Mouse (Mus musculus) neural tube, embryonic 12.5 days (tissue): ENCODE measurements around the gene Slit3. TPM values are rescaled to one million over a fixed set of nuclear protein-coding genes. Genes with fewer than 3 reads are reported as not detected.

Source experiments
- ATAC-seq: fragments of 200-750 bp; cut with Nextera tagmentation; 2 replicates; pipeline ENCODE4 v1.8.0; 2017; ENCODE audit warnings: low read depth, mild to moderate bottlenecking, moderate TSS enrichment, moderate library complexity; ENCODE audit not compliant: low FRiP score
- H3K27ac ChIP-seq: fragments of 300-500 bp; sonication (generic); 2 replicates; pipeline ENCODE4 v1.5.1; 2016
- H3K27me3 ChIP-seq: fragments of 300-500 bp; sonication (generic); replicated peaks from 2 replicates; pipeline ENCODE4 v1.6.1; 2016; ENCODE audit warnings: mild to moderate bottlenecking
- H3K36me3 ChIP-seq: fragments of 300-500 bp; sonication (generic); 2 replicates; pipeline ENCODE4 v1.6.1; 2016; ENCODE audit warnings: mild to moderate bottlenecking
- H3K4me1 ChIP-seq: fragments of 300-500 bp; sonication (generic); 2 replicates; pipeline ENCODE4 v1.6.1; 2016
- H3K4me2 ChIP-seq: fragments of 300-500 bp; sonication (generic); replicated peaks from 2 replicates; pipeline ENCODE4 v1.6.1; 2016; ENCODE audit warnings: mild to moderate bottlenecking
- H3K4me3 ChIP-seq: fragments of 300-500 bp; sonication (generic); 2 replicates; pipeline ENCODE4 v1.5.1; 2016
- H3K9ac ChIP-seq: fragments of 300-500 bp; sonication (generic); 2 replicates; pipeline ENCODE4 v1.6.1; 2016; ENCODE audit warnings: mild to moderate bottlenecking
- H3K9me3 ChIP-seq: fragments of 300-500 bp; sonication (generic); 2 replicates; pipeline ENCODE4 v1.6.1; 2016; ENCODE audit warnings: mild to moderate bottlenecking
- WGBS: fragments of 180-500 bp; shearing (Covaris S2); methylation state at CpG from one replicate; pipeline ENCODE4 v1.1.7; 2016; 5-methylcytosine and 5-hydroxymethylcytosine counted together
- polyA plus RNA-seq: library from polyadenylated mRNA; unstranded; fragments of >200 nt; fragmentation: Nextera tagmentation; extraction: Ambion mirVana; gene quantifications from 2 replicates; pipeline ENCODE4 v1.2.1, GENCODE M21; 2016

The Slit3 gene
- polyA plus RNA-seq, 1 experiment from 2014 or later = 65.0 TPM

DNA sequence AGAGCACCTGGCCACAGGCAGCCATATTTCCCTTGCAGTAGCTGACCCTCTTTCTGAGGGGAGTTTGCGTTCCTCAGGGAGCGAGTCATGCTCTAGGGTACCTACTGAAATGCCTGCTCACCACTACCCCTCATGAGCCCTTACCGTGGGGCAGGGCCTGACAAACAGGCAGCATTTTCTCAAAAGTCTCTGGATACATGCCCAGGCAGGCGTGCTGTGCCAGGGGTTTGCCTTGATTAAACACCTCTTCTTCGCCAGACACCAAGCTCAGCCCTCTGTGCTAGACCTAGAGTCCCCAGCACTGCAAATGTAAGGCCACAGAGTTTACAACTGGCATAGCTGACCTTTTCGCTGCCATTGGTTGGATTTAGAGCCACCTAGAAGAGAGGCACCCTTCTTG, 345.7 kb downstream of the Slit3 start:
- H3K9ac ChIP-seq = no peak overlapping the region
- H3K9me3 ChIP-seq = no peaks in the 10 kb centered on the region
- WGBS = 95% methylated on average over 6 of the region's 6 CpGs
- H3K4me2 ChIP-seq = no peak overlapping the region
- H3K4me1 ChIP-seq = peaks cover 15% of the 10 kb centered on the region
- no peaks in the 10 kb centered on the region for H3K36me3 ChIP-seq
- no peak overlapping the region for H3K4me3 ChIP-seq
- no peaks in the 10 kb centered on the region for H3K27me3 ChIP-seq
- ATAC-seq = no peak
- H3K27ac ChIP-seq = no peak overlapping the region

DNA sequence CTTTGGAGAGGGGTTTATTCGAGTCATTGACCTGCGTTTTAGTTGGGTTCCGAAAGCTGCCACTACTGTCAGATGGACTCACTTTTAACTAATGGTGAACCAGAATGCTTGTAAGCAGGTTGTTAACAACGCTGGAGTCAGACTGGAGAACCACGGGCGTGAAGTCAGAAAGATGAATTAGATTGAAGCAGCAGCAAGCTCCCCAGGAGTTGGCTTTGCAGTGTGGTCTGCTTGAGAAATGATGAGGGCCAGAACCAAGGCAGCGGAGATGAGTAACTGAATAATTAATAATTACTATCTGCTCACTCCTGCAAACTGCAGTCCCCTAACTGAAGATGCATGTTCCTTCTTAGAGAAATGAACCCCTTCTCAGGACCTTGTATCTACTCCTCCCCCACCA, 347.8 kb downstream of the Slit3 start:
- no peak overlapping the region for H3K9ac ChIP-seq
- H3K36me3 ChIP-seq = no peaks in the 10 kb centered on the region
- ATAC-seq = no peak
- H3K4me3 ChIP-seq = no peak overlapping the region
- H3K4me2 ChIP-seq = no peak overlapping the region
- H3K27me3 ChIP-seq = no peaks in the 10 kb centered on the region
- WGBS = 75% methylated on average over 7 of the region's 7 CpGs
- no peaks in the 10 kb centered on the region for H3K9me3 ChIP-seq
- peaks cover 15% of the 10 kb centered on the region for H3K4me1 ChIP-seq
- H3K27ac ChIP-seq = no peak overlapping the region

DNA sequence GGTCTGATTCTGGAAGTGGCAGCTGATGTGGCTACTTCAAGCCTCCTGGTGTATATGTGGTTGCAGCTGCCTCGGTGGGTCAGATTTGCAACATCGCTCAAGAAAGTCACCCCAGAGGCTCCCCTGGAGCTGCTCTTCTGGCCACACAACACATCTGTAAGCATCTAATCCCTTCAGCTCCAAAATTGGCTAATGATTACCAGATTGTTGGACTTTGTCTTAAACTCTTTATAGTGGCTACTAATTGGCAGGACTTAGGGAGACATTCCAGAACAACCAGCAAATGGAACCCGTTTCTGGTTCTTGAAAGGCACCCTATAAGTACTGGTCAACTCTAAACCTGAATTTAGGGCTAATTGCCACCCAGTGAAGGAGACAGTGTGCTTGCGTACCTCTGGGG, 348.9 kb downstream of the Slit3 start:
- no peaks in the 10 kb centered on the region for H3K27me3 ChIP-seq
- WGBS = 82% methylated on average over 4 of the region's 4 CpGs

DNA sequence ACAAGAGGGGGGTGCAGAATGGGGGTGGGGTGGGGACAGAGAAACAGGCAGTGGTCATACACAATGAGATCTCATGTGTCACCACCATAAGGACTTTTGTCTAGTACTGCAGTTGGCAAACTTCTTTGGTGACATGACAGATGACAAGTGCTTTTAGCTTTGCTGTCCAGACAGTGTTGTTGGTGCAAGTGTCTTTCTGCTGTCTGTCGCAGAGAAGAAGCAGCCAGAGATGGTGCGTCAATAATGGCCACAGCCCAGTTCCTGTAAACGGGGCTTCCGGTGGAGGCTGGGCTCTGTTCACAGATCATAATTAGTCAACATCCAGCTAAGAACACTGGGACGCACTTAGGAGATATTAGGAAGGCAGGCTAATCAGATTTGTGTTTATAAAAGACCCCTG, 349.8 kb downstream of the Slit3 start:
- H3K9ac ChIP-seq = no peak overlapping the region
- no peak overlapping the region for H3K4me2 ChIP-seq
- peaks cover 22% of the 10 kb centered on the region for H3K4me1 ChIP-seq
- WGBS = 76% methylated on average over 5 of the region's 5 CpGs
- no peaks in the 10 kb centered on the region for H3K36me3 ChIP-seq
- no peaks in the 10 kb centered on the region for H3K27me3 ChIP-seq
- no peak overlapping the region for H3K4me3 ChIP-seq
- H3K27ac ChIP-seq = no peak overlapping the region
- H3K9me3 ChIP-seq = no peaks in the 10 kb centered on the region
- ATAC-seq = no peak

More for the DNA sequence above, 348.9 kb downstream of the Slit3 start:
- no peak overlapping the region for H3K27ac ChIP-seq
- H3K9ac ChIP-seq = no peak overlapping the region
- ATAC-seq = no peak
- no peak overlapping the region for H3K4me2 ChIP-seq
- H3K4me3 ChIP-seq = no peak overlapping the region
- H3K36me3 ChIP-seq = no peaks in the 10 kb centered on the region
- peaks cover 15% of the 10 kb centered on the region for H3K4me1 ChIP-seq
- H3K9me3 ChIP-seq = no peaks in the 10 kb centered on the region

DNA sequence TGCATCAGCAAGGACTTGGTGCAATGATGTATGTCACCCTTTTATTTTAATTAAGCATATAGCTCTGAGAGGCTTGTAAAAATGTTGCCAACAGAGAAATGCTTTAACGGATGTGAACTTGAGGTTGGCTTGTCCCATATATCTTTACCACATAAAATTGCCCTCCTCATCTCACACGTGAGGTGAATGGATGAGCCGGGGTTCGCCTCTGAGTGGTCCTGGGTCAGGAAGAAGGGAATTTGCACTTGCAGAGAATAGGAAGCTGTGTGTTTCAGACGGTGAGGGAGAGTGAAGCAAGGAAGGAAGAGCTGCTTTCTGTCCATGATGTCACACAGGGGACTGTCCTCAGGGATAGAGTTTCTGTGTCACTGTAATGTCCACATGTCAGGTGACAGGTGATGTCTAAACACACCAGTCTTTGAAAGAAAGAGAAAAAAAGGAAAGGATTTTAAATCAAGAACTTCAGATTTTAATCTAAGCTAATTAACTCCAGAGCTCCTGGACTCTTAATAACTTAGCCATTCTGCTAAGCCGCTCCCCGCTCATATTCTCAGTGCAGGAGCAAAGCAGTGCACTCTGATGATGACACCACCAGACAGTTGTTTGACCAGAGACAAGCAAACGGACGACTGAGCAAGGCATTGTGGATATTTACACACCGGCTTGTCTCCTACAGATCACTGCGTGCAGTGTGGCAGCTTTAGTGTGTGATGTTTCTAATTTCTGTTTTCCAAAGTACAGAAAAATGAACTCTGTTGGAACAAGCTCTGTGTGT, 352.0 kb downstream of the Slit3 start:
- WGBS = 65% methylated on average over 11 of the region's 11 CpGs
- H3K4me2 ChIP-seq = no peak overlapping the region
- H3K4me1 ChIP-seq = peaks cover 22% of the 10 kb centered on the region
- no peak for ATAC-seq
- no peaks in the 10 kb centered on the region for H3K27me3 ChIP-seq
- no peaks in the 10 kb centered on the region for H3K36me3 ChIP-seq
- no peak overlapping the region for H3K4me3 ChIP-seq
- H3K9me3 ChIP-seq = no peaks in the 10 kb centered on the region
- H3K27ac ChIP-seq = no peak overlapping the region
- no peak overlapping the region for H3K9ac ChIP-seq

DNA sequence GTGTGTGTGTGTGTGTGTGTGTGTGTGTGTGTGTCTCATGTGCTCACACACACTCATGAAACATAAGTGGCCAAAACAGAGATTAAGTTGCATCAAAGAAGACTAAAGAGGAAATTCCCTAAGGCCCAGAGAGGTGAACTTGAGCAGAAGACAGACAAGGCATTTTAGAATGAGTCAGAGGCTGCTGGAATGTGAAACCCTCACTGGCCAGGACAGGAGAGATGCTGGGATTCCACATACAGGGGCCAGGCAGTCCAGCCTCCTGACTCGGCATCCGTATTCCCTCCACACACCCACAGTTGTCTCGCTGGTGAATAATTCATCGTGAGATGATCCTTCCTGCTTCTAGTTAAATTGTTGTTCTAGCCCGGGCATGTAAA, 352.6 kb downstream of the Slit3 start:
- H3K36me3 ChIP-seq = no peaks in the 10 kb centered on the region
- 73% methylated on average over 5 of the region's 5 CpGs for WGBS
- peaks cover 21% of the 10 kb centered on the region for H3K4me1 ChIP-seq
- H3K27me3 ChIP-seq = no peaks in the 10 kb centered on the region
- no peaks in the 10 kb centered on the region for H3K9me3 ChIP-seq
- no peak overlapping the region for H3K27ac ChIP-seq
- no peak overlapping the region for H3K4me2 ChIP-seq
- H3K9ac ChIP-seq = no peak overlapping the region
- no peak overlapping the region for H3K4me3 ChIP-seq
- ATAC-seq = no peak

DNA sequence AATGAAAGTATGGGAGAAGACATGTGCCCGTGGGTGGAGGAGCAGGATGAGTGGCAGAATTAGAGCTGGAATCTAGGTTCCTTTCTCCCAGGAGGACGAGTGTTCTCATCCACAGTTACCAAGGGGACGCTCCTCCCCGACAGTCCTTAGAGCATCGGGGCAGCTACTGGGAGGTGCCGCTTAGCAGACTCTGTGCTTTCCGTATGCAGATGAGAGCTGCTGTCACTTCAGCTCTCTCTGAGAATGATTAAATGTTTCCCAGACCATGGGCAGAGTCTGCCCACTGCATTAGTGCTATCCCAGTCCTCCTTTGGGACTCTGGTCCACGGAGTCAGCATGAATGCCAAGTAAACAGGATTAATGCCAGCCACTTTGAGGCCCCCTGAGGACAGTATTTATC, 359.1 kb downstream of the Slit3 start:
- H3K4me1 ChIP-seq = peaks cover 13% of the 10 kb centered on the region; the same call in 1 of the 2 replicates
- peak; percentile 58; the same call in 1 of the 2 replicates for ATAC-seq
- no peak overlapping the region for H3K27ac ChIP-seq
- H3K36me3 ChIP-seq = no peaks in the 10 kb centered on the region
- no peaks in the 10 kb centered on the region for H3K9me3 ChIP-seq
- no peak overlapping the region for H3K4me2 ChIP-seq
- 24% methylated on average over 8 of the region's 8 CpGs for WGBS
- H3K4me3 ChIP-seq = no peak overlapping the region
- no peak overlapping the region for H3K9ac ChIP-seq
- no peaks in the 10 kb centered on the region for H3K27me3 ChIP-seq

DNA sequence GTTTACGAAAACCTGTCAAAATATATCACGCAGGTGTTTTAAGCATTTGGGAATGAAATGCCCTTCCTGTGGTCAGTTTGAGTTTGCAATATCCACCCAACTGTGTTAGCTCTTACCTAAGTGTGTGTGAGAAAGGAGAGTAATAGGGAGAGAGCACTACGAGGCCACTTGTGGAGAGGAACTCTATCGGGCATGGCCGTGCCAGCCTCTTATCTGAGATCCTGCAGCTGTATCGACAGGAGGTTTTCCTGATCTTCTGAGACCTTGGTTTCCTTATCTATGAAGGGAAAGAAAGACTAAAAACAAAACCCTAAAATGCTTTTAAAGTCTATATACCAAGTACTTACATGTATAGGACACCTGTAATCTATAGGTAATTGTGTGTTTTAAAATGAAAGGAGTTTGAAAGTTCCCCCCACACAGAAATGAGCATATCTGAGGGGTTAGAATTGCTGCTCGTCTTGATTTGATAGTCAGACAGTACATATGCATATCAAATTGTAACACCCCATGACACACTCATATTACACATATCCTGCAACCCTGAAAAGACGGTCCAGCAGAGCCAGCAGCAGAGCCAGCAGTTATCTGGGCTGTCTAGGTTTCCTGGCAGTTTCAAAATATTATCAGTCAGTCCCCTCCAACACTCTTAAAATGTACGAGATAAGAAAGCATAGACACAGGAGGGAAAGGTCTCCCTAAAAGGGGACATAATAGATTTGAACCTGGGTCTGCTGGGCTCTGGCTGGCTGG, 360.8 kb downstream of the Slit3 start:
- 91% methylated on average over 9 of the region's 9 CpGs for WGBS
- H3K4me2 ChIP-seq = no peak overlapping the region
- no peak overlapping the region for H3K4me3 ChIP-seq
- H3K4me1 ChIP-seq = peaks cover 5% of the 10 kb centered on the region; the same call in 1 of the 2 replicates
- H3K27ac ChIP-seq = no peak overlapping the region
- no peak overlapping the region for H3K9ac ChIP-seq
- no peaks in the 10 kb centered on the region for H3K27me3 ChIP-seq
- no peaks in the 10 kb centered on the region for H3K9me3 ChIP-seq
- no peak for ATAC-seq
- H3K36me3 ChIP-seq = no peaks in the 10 kb centered on the region

DNA sequence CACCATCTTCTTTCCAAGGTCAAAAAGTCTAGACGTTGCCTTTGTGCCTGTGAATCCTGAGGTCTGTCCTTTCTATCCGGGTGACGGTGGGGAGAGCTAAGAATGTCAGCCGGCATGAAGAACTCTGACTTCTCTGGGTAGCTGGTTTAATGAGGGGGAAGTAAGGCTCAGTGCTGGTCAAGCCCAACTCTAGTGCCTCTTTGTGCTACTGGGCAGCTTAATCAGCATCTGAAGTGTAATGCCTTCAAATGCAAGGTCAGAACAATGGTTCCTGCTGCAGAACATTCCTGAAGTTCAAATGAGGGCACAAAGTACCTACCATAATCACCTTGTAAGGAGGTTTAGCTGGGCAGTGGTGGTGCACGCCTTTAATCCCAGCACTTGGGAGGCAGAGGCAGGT, 366.9 kb downstream of the Slit3 start:
- Histone ChIP-seq H3K9me3 (no peaks in the 10 kb centered on the region), H3K4me1 (no peaks in the 10 kb centered on the region), H3K27me3 (no peaks in the 10 kb centered on the region), H3K36me3 (no peaks in the 10 kb centered on the region), H3K9ac (no peak overlapping the region), H3K4me2 (no peak overlapping the region), H3K27ac (no peak overlapping the region), H3K4me3 (no peak overlapping the region)
- ATAC-seq = no peak
- 68% methylated on average over 5 of the region's 5 CpGs for WGBS

DNA sequence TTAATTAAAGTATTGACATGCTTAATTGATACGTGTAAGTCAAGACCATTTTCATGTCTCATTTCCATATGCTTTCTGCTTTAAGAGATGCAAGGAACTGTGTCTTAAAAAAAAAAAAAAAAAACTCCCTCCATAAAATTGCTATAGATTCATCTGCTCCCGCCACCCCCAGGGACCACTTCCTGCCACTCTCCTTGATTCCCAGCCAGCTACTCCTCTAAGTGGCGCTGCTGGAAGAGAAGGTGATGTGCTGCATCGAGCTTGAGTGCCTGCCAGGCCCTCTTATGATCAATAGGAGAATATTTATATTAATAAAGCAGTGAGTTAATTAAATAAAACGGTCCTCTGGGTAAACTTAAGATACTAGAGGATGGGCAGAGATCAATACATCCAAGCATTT, 370.7 kb downstream of the Slit3 start:
- H3K27ac ChIP-seq = no peak overlapping the region
- no peak overlapping the region for H3K4me2 ChIP-seq
- no peak overlapping the region for H3K9ac ChIP-seq
- no peak for ATAC-seq
- 62% methylated on average over 5 of the region's 5 CpGs for WGBS
- no peaks in the 10 kb centered on the region for H3K36me3 ChIP-seq
- H3K4me1 ChIP-seq = no peaks in the 10 kb centered on the region
- H3K27me3 ChIP-seq = no peaks in the 10 kb centered on the region
- no peak overlapping the region for H3K4me3 ChIP-seq
- no peaks in the 10 kb centered on the region for H3K9me3 ChIP-seq

DNA sequence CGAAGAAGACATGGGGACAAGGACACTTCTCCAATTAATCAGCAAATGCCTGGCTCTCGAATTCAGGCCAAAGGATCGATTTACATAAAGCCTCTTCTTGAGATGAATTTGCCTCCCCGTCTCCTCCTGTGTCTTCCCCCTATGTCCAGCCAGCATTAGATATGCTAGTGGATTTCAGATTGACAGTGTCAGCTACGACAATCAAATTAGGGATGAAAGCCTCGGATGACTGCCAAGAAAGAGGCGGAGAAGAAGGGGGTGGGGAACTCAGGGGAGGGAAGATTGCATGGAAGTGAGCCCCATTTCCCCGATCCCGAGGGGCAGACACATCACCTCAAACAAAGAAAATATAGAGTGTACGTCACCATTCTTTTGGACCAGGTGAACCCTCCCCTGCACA, 375.9 kb downstream of the Slit3 start:
- H3K4me2 ChIP-seq = no peak overlapping the region
- H3K4me3 ChIP-seq = no peak overlapping the region
- no peaks in the 10 kb centered on the region for H3K27me3 ChIP-seq
- no peaks in the 10 kb centered on the region for H3K4me1 ChIP-seq
- no peak overlapping the region for H3K27ac ChIP-seq
- H3K9me3 ChIP-seq = no peaks in the 10 kb centered on the region
- no peak overlapping the region for H3K9ac ChIP-seq
- ATAC-seq = no peak
- no peaks in the 10 kb centered on the region for H3K36me3 ChIP-seq
- WGBS = 82% methylated on average over 10 of the region's 10 CpGs

DNA sequence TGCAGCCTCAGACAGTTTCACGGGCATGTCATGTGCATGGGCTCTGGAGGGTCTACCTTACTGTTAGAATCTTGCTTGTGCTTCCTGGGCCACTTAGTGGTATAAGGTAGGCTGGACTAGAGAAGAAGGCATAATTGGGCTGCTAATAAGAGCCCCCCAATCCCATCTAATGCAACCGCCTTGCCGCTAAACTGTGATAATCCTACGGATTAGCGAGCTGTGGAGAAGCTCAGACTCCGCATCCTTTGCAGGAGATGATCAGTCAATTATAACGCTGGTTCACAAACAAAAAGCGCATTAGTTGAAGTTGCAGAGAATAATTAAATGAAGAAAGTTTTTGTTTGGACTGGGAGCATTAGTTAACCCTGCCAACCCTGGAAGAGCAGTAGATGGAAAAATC, 376.9 kb downstream of the Slit3 start:
- Histone ChIP-seq H3K27me3 (no peaks in the 10 kb centered on the region), H3K4me3 (no peak overlapping the region), H3K9me3 (no peaks in the 10 kb centered on the region), H3K36me3 (no peaks in the 10 kb centered on the region), H3K4me1 (0 out of 2 replicates have a peak, but pooled peaks cover 2% of the 10 kb centered on the region), H3K9ac (no peak overlapping the region), H3K27ac (no peak overlapping the region), H3K4me2 (no peak overlapping the region)
- WGBS = 84% methylated on average over 8 of the region's 8 CpGs
- no peak for ATAC-seq

DNA sequence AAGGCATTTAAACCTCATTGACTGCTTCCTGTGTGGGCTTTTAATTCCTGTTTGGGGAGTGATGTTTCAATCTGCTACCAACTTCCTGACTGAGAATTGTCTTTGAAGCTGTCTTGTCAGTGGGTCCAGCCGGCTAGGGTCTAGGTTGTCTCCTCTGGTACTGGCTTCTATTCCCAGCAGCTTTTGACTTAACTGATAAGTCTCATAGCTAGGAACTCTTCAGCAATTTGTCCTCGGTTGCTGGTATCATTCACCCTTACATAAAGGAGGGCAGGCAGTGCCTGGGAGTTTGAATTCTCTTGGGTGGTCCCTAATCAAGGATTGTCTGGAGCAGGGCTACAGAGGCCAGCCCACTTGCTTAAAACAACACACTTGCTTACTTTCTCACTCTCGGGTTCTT, 381.1 kb downstream of the Slit3 start:
- H3K36me3 ChIP-seq = no peaks in the 10 kb centered on the region
- H3K4me3 ChIP-seq = no peak overlapping the region
- no peaks in the 10 kb centered on the region for H3K27me3 ChIP-seq
- H3K4me1 ChIP-seq = peaks cover 20% of the 10 kb centered on the region
- no peak overlapping the region for H3K27ac ChIP-seq
- ATAC-seq = no peak
- no peak overlapping the region for H3K9ac ChIP-seq
- H3K9me3 ChIP-seq = no peaks in the 10 kb centered on the region
- no peak overlapping the region for H3K4me2 ChIP-seq
- WGBS = 11% methylated on average over 3 of the region's 3 CpGs
